Mouse (Mus musculus): ENCODE measurements around the gene Slc35g3. TPM values are rescaled to one million over a fixed set of nuclear protein-coding genes. Genes with fewer than 3 reads are reported as not detected.

Gene Slc35g3
- polyA plus RNA-seq (2012; ENCODE audit: low replicate concordance) = not detected in 2 replicates

GRCm38 (mm10) chr11:69761868-69762267 is at the start of gene Slc35g3:
Slc35g3 (minus strand) TSS chr11:69761968.

GRCm38 (mm10) chr11:69804972-69805909 is 43.5 kb upstream of the Slc35g3 start, which contains the start of gene Tmem102:
Tmem102 (minus strand) TSS chr11:69805624.

GRCm38 (mm10) chr11:69801379-69801977 is 39.7 kb upstream of the Slc35g3 start, which contains the start of gene Fgf11:
Fgf11 (minus strand) TSS chr11:69801857.

GRCm38 (mm10) chr11:69795168-69795982 is 33.6 kb upstream of the Slc35g3 start, which contains the start of gene Chrnb1:
Chrnb1 (minus strand) TSS chr11:69795943.

DNA sequence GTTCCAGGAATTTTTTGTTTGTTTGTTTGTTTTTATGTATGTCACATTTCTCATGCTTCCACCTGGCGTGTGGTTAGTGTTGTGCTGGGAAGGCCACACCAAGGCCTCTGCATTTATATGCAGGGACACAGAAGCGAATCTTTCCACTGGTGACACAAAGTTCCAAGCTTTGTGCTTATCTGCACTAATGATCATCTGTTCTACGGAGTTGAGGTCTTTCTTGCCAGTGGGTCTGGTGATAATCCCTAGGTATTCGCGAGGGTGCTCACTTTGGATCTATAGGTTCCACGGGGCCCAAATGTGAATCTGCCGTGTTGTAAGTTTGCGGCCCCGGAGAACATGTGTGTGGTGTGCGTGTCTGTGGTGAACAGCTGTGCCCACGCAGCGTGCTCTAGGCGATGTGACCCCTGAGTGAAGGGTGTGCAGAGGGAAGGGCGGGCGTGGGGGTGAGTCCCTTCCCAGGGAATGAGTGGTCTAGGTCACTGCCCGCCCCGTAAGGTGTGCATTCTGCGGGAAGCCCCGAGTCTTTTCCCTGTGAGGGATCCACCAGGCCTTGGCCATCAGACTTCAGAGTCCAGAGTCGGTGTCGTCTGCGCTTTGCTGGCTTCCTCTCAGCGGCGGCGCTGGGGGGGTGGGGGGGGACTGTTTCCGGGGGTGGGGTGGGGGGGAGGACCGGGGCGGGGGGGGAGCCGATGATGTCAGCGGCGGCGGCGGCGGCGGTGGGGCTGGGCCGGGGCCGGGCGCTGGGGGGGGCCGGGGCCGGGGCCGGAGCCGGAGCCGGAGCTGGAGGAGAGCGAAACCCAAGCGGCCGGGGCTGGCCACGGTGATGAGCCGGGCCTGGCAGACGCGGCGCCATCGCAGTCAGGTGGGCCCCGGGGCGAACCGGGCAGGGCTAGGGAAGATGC is 3.7 kb upstream of the Slc35g3 start, which contains the start of gene Zbtb4:
Gene Zbtb4 (plus strand): TSS at position 692 of the 905 bp plus-strand sequence.

DNA sequence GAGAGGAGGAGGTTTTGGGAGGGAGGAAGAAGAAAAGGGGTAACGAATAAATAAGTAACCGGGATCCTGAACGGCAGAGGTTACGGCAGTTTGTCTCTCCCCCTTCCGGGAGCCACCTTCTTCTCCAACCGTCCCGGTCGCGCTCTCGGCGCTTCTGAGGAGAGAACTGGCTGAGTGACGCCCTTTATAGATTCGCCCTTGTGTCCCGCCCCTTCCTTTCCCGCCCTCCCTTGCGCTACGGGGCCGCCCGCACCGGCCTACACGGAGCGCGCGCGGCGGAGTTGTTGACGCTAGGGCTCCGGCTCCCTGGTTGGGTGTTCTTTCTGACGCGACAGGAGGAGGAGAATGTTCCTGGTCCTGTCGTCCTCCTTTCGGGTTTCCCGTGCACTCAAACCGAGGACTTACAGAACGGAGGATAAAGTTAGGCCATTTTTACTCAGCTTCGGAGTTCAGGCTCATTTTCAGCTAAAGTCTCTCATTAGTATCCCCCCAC is 3.2 kb downstream of the Slc35g3 start, which contains the start of gene Polr2a:
Gene Polr2a (minus strand): TSS at position 160 of the 493 bp plus-strand sequence.

Other genes starting within 250 kb of the Slc35g3 start
- 0.30 and 0.55 TPM in 2 replicates for gene Dnah2, start 212.9 kb downstream of the Slc35g3 start, polyA plus RNA-seq (2012; ENCODE audit: low replicate concordance)
- gene Efnb3, start 201.8 kb downstream of the Slc35g3 start, polyA plus RNA-seq (2012; ENCODE audit: low replicate concordance) = 0.63 and 0.73 TPM in 2 replicates
- gene Wrap53, start 181.7 kb downstream of the Slc35g3 start, polyA plus RNA-seq (2012; ENCODE audit: low replicate concordance) = 2.2 and 18.6 TPM in 2 replicates
- gene Trp53, start 181.6 kb downstream of the Slc35g3 start, polyA plus RNA-seq (2012; ENCODE audit: low replicate concordance) = 109 and 132 TPM in 2 replicates
- 2.5 and 19.1 TPM in 2 replicates for gene Atp1b2, start 156.0 kb downstream of the Slc35g3 start, polyA plus RNA-seq (2012; ENCODE audit: low replicate concordance)
- gene Shbg, start 144.1 kb downstream of the Slc35g3 start, polyA plus RNA-seq (2012; ENCODE audit: low replicate concordance) = not detected in 2 replicates
- not detected in 2 replicates for gene Sat2, start 139.9 kb downstream of the Slc35g3 start, polyA plus RNA-seq (2012; ENCODE audit: low replicate concordance)
- gene Fxr2, start 129.0 kb downstream of the Slc35g3 start, polyA plus RNA-seq (2012; ENCODE audit: low replicate concordance) = 66.7 and 112 TPM in 2 replicates
- gene Sox15, start 106.7 kb downstream of the Slc35g3 start, polyA plus RNA-seq (2012; ENCODE audit: low replicate concordance) = 0.34 and 0.66 TPM in 2 replicates
- gene Mpdu1, start 99.3 kb downstream of the Slc35g3 start, polyA plus RNA-seq (2012; ENCODE audit: low replicate concordance) = 30.6 and 38.5 TPM in 2 replicates
- 57.5 and 132 TPM in 2 replicates for gene Cd68, start 95.8 kb downstream of the Slc35g3 start, polyA plus RNA-seq (2012; ENCODE audit: low replicate concordance)
- 136 and 185 TPM in 2 replicates for gene Eif4a1, start 89.5 kb downstream of the Slc35g3 start, polyA plus RNA-seq (2012; ENCODE audit: low replicate concordance)
- gene Senp3, start 79.9 kb downstream of the Slc35g3 start, polyA plus RNA-seq (2012; ENCODE audit: low replicate concordance) = 60.8 and 121 TPM in 2 replicates
- gene Tnfsf13, start 76.2 kb downstream of the Slc35g3 start, polyA plus RNA-seq (2012; ENCODE audit: low replicate concordance) = 2.6 and 5.5 TPM in 2 replicates
- 17.2 and 26.3 TPM in 2 replicates for gene Tnfsf12, start 66.1 kb downstream of the Slc35g3 start, polyA plus RNA-seq (2012; ENCODE audit: low replicate concordance)
- 5.4 and 13.6 TPM in 2 replicates for gene Tnfsfm13, start 65.9 kb downstream of the Slc35g3 start, polyA plus RNA-seq (2012; ENCODE audit: low replicate concordance)
- gene Polr2a, start 3.3 kb downstream of the Slc35g3 start, polyA plus RNA-seq (2012; ENCODE audit: low replicate concordance) = 127 and 149 TPM in 2 replicates
- gene Zbtb4, start 3.9 kb upstream of the Slc35g3 start, polyA plus RNA-seq (2012; ENCODE audit: low replicate concordance) = 133 and 229 TPM in 2 replicates
- gene Chrnb1, start 34.0 kb upstream of the Slc35g3 start, polyA plus RNA-seq (2012; ENCODE audit: low replicate concordance) = 2.3 and 2.5 TPM in 2 replicates
- 0.86 and 1.1 TPM in 2 replicates for gene Fgf11, start 39.9 kb upstream of the Slc35g3 start, polyA plus RNA-seq (2012; ENCODE audit: low replicate concordance)
- gene Tmem102, start 43.7 kb upstream of the Slc35g3 start, polyA plus RNA-seq (2012; ENCODE audit: low replicate concordance) = 0.17 and 0.45 TPM in 2 replicates
- gene Gm39566, start 53.3 kb upstream of the Slc35g3 start, polyA plus RNA-seq (2012; ENCODE audit: low replicate concordance) = not detected in 2 replicates
- gene Spem2, start 56.5 kb upstream of the Slc35g3 start, polyA plus RNA-seq (2012; ENCODE audit: low replicate concordance) = not detected in 2 replicates
- gene Spem1, start 60.2 kb upstream of the Slc35g3 start, polyA plus RNA-seq (2012; ENCODE audit: low replicate concordance) = not detected in 2 replicates
- 3.5 and 7.7 TPM in 2 replicates for gene Nlgn2, start 75.8 kb upstream of the Slc35g3 start, polyA plus RNA-seq (2012; ENCODE audit: low replicate concordance)
- 239 and 507 TPM in 2 replicates for gene Tmem256, start 76.5 kb upstream of the Slc35g3 start, polyA plus RNA-seq (2012; ENCODE audit: low replicate concordance)
- gene Plscr3, start 84.4 kb upstream of the Slc35g3 start, polyA plus RNA-seq (2012; ENCODE audit: low replicate concordance) = 37.9 and 61.0 TPM in 2 replicates
- 1.7 TPM in 1 of 2 replicates, not detected in the other for gene Tnk1, start 96.8 kb upstream of the Slc35g3 start, polyA plus RNA-seq (2012; ENCODE audit: low replicate concordance)
- gene Tmem95, start 116.0 kb upstream of the Slc35g3 start, polyA plus RNA-seq (2012; ENCODE audit: low replicate concordance) = not detected in 2 replicates
- gene Kctd11, start 119.4 kb upstream of the Slc35g3 start, polyA plus RNA-seq (2012; ENCODE audit: low replicate concordance) = 3.0 and 3.7 TPM in 2 replicates
- gene Acap1, start 133.6 kb upstream of the Slc35g3 start, polyA plus RNA-seq (2012; ENCODE audit: low replicate concordance) = 193 and 275 TPM in 2 replicates
- gene 2810408A11Rik, start 139.0 kb upstream of the Slc35g3 start, polyA plus RNA-seq (2012; ENCODE audit: low replicate concordance) = 1.1 and 1.5 TPM in 2 replicates
- gene Neurl4, start 139.1 kb upstream of the Slc35g3 start, polyA plus RNA-seq (2012; ENCODE audit: low replicate concordance) = 67.4 and 137 TPM in 2 replicates
- gene Gps2, start 151.9 kb upstream of the Slc35g3 start, polyA plus RNA-seq (2012; ENCODE audit: low replicate concordance) = 109 and 212 TPM in 2 replicates
- 938 and 1,043 TPM in 2 replicates for gene Eif5a, start 160.0 kb upstream of the Slc35g3 start, polyA plus RNA-seq (2012; ENCODE audit: low replicate concordance)
- gene Ybx2, start 173.8 kb upstream of the Slc35g3 start, polyA plus RNA-seq (2012; ENCODE audit: low replicate concordance) = 0.54 and 2.7 TPM in 2 replicates
- 15.8 TPM in 1 of 2 replicates, not detected in the other for gene Slc2a4, start 186.2 kb upstream of the Slc35g3 start, polyA plus RNA-seq (2012; ENCODE audit: low replicate concordance)
- 0.27 and 0.88 TPM in 2 replicates for gene Cldn7, start 202.8 kb upstream of the Slc35g3 start, polyA plus RNA-seq (2012; ENCODE audit: low replicate concordance)
- 123 and 255 TPM in 2 replicates for gene Ctdnep1, start 219.2 kb upstream of the Slc35g3 start, polyA plus RNA-seq (2012; ENCODE audit: low replicate concordance)
- 11.9 and 17.1 TPM in 2 replicates for gene Elp5, start 220.5 kb upstream of the Slc35g3 start, polyA plus RNA-seq (2012; ENCODE audit: low replicate concordance)
- gene Gabarap, start 229.2 kb upstream of the Slc35g3 start, polyA plus RNA-seq (2012; ENCODE audit: low replicate concordance) = 344 and 452 TPM in 2 replicates
- gene Phf23, start 233.8 kb upstream of the Slc35g3 start, polyA plus RNA-seq (2012; ENCODE audit: low replicate concordance) = 67.4 and 84.5 TPM in 2 replicates
- 49.3 and 51.4 TPM in 2 replicates for gene Dvl2, start 238.6 kb upstream of the Slc35g3 start, polyA plus RNA-seq (2012; ENCODE audit: low replicate concordance)

Data from hematopoietic multipotent progenitor cell, adult 10-12 weeks (in vitro differentiated cells).